Mouse (Mus musculus) liver, embryonic 11.5 days (tissue): ENCODE data around the gene Gm8765. TPM values are rescaled to one million over a fixed set of nuclear protein-coding genes. Genes with fewer than 3 reads are reported as not detected.
"Not testable (repeated sequence)": the region's sequence is repeated elsewhere in the genome, so short reads cannot be mapped to it uniquely, and the experiment has no call there.

Source experiments
- ATAC-seq: fragments of 200-750 bp; cut with Nextera tagmentation; replicated peaks from 2 replicates; pipeline ENCODE4 v1.8.0; 2017; ENCODE audit warnings: moderate number of reproducible peaks, mild to moderate bottlenecking, moderate TSS enrichment, moderate library complexity; ENCODE audit not compliant: low FRiP score
- DNase-seq: peaks from one replicate; pipeline ENCODE4 v3.0.0-alpha.2; 2017; ENCODE audit warnings: low spot score
- H3K27ac ChIP-seq: fragments of 300-500 bp; sonication (generic); 2 replicates; pipeline ENCODE4 v1.5.1; 2014; ENCODE audit warnings: mild to moderate bottlenecking, low read depth, low read length, control low read depth
- H3K27me3 ChIP-seq: fragments of 300-500 bp; sonication (generic); replicated peaks from 2 replicates; pipeline ENCODE4 v1.6.1; 2014; ENCODE audit warnings: low read length, mixed read lengths; ENCODE audit not compliant: control insufficient read depth, insufficient read depth
- H3K36me3 ChIP-seq: fragments of 300-500 bp; sonication (generic); 2 replicates; pipeline ENCODE4 v1.6.1; 2014; ENCODE audit warnings: mild to moderate bottlenecking, low read length, moderate library complexity, mixed read lengths; ENCODE audit not compliant: control insufficient read depth, insufficient read depth
- H3K4me1 ChIP-seq: fragments of 300-500 bp; sonication (generic); replicated peaks from 2 replicates; pipeline ENCODE4 v1.6.1; 2014; ENCODE audit warnings: low read length, mixed read lengths; ENCODE audit not compliant: control insufficient read depth, insufficient read depth
- H3K4me2 ChIP-seq: fragments of 300-500 bp; sonication (generic); 2 replicates; pipeline ENCODE4 v1.6.1; 2014; ENCODE audit warnings: mild to moderate bottlenecking, control low read depth, moderate library complexity
- H3K4me3 ChIP-seq: fragments of 300-500 bp; sonication (generic); 2 replicates; pipeline ENCODE4 v1.5.1; 2014; ENCODE audit warnings: low read depth, low read length, control low read depth
- H3K9ac ChIP-seq: fragments of 300-500 bp; sonication (generic); 2 replicates; pipeline ENCODE4 v1.6.1; 2014; ENCODE audit warnings: low read depth, low read length, control low read depth
- H3K9me3 ChIP-seq: fragments of 300-500 bp; sonication (generic); 2 replicates; pipeline ENCODE4 v1.6.1; 2016; ENCODE audit warnings: low read length, inconsistent platforms, mixed read lengths; ENCODE audit not compliant: control insufficient read depth
- WGBS: fragments of 180-500 bp; shearing (Covaris S2); extraction: QIAGEN DNeasy Blood & Tissue Kit; methylation state at CpG from one replicate; pipeline ENCODE4 v1.1.7; 2014; 5-methylcytosine and 5-hydroxymethylcytosine counted together
- microRNA-seq: library from miRNA; unstranded; fragments of <30 nt; microRNA quantifications from one replicate; pipeline ENCODE4, GENCODE M21; 2017; ENCODE audit warnings: borderline number of aligned reads
- polyA plus RNA-seq: library from polyadenylated mRNA; unstranded; fragments of >200 nt; fragmentation: Nextera tagmentation; extraction: Ambion mirVana; gene quantifications from 2 replicates; pipeline ENCODE4 v1.2.1, GENCODE M21; 2014

Gene Gm8765
- not detected in 2 replicates for polyA plus RNA-seq

GRCm38 (mm10) chr13:50698012-50698411 is at the start of gene Gm8765:
TSS of gene Gm8765 (plus strand) at chr13:50698312.
- H3K9ac ChIP-seq, H3K36me3 ChIP-seq, H3K4me1 ChIP-seq, ATAC-seq, H3K27ac ChIP-seq, H3K4me3 ChIP-seq, H3K4me2 ChIP-seq, H3K9me3 ChIP-seq, H3K27me3 ChIP-seq, DNase-seq: not testable (repeated sequence)
- 23% methylated on average over 1 of the region's 2 CpGs for WGBS

DNA sequence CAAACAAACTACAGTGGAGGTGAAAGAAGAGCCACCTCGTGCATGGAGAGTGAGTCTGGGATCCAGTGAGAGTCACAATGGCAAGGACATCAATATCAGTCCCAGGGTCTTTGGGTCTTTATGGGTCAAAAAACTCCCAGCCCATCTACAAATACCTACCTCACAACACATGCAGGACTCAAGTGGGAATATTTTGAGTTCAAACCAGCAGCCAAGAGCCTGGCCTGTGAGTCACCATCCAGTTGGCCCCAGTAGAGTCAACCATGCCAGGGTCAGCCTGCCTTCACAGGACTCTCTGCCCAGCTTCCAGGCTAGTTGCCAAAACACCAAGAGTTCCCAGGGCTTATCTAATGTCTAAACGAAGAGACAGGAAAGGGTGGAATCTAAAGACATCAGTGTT is 49.3 kb upstream of the Gm8765 start:
- DNase-seq, ATAC-seq, H3K27ac ChIP-seq, H3K4me3 ChIP-seq, H3K4me2 ChIP-seq, H3K9ac ChIP-seq, H3K9me3 ChIP-seq, H3K4me1 ChIP-seq, H3K36me3 ChIP-seq, H3K27me3 ChIP-seq: not testable (repeated sequence)
- WGBS: 76% methylated on average over 2 of the region's 2 CpGs

GRCm38 (mm10) chr13:50750282-50750681 is 52.2 kb downstream of the Gm8765 start:
- H3K4me3 ChIP-seq, ATAC-seq, DNase-seq: not testable (repeated sequence)

GRCm38 (mm10) chr13:50751732-50752131 is 53.6 kb downstream of the Gm8765 start:
- Histone ChIP-seq H3K36me3 (no peaks in the 10 kb centered on the region), H3K9me3 (no peaks in the 10 kb centered on the region), H3K27me3 (no peaks in the 10 kb centered on the region), H3K27ac (no peak overlapping the region), H3K9ac (no peak overlapping the region), H3K4me3 (no peak overlapping the region), H3K4me2 (no peak overlapping the region), H3K4me1 (no peaks in the 10 kb centered on the region)
- no peak for ATAC-seq
- 80% methylated on average over 2 of the region's 2 CpGs for WGBS
- no peak for DNase-seq

More at GRCm38 (mm10) chr13:50750282-50750681, 52.2 kb downstream of the Gm8765 start:
- not testable (repeated sequence) for H3K9me3 ChIP-seq, H3K27me3 ChIP-seq, H3K36me3 ChIP-seq, H3K4me1 ChIP-seq, H3K27ac ChIP-seq, H3K4me2 ChIP-seq, H3K9ac ChIP-seq

GRCm38 (mm10) chr13:50752961-50753360 is 54.8 kb downstream of the Gm8765 start:
- not testable (repeated sequence) for H3K4me1 ChIP-seq, H3K4me3 ChIP-seq, H3K27me3 ChIP-seq, H3K27ac ChIP-seq, H3K9ac ChIP-seq, H3K9me3 ChIP-seq, H3K36me3 ChIP-seq, DNase-seq, H3K4me2 ChIP-seq, ATAC-seq

Small RNA genes within 50 kb of the gene (microRNA-seq; reads per million reads assigned to microRNA genes)
- not detected for gene Gm23952

Other genes with a start within 250 kb of the Gm8765 start
- not detected in 2 replicates for gene Nutm2, start 231.0 kb upstream of the Gm8765 start, polyA plus RNA-seq
- gene Gm904, start 55.1 kb upstream of the Gm8765 start, polyA plus RNA-seq: not detected in 2 replicates